Mouse (Mus musculus): ENCODE data around the gene Ebpl. TPM values are rescaled to one million over a fixed set of nuclear protein-coding genes. Genes with fewer than 3 reads are reported as not detected.

Ebpl gene
- polyA plus RNA-seq, 1 experiment from 2014 or later: 9.7 TPM

- no peaks in the 10 kb centered on the region for H3K36me3 ChIP-seq (replicated peaks; ENCODE audit: control insufficient read depth, insufficient read depth, low read depth, low read length)
- no peak overlapping the region for H3K27ac ChIP-seq (replicated peaks; ENCODE audit: low read depth, low read length)
- H3K9ac ChIP-seq (replicated peaks; ENCODE audit: low read length): no peak overlapping the region
- H3K4me1 ChIP-seq (ENCODE audit: control insufficient read depth, insufficient read depth, low read length): no peaks in the 10 kb centered on the region
- 81% methylated on average over 3 of the region's 3 CpGs for WGBS
- no peak overlapping the region for H3K4me2 ChIP-seq (ENCODE audit: low read depth, low read length)
- DNase-seq (ENCODE audit: low spot score): no peak
- no peak overlapping the region for H3K4me3 ChIP-seq (ENCODE audit: low read depth, low read length)
- no peak for ATAC-seq (replicated peaks; ENCODE audit: insufficient number of reproducible peaks, low FRiP score, low TSS enrichment, low read depth)
- no peaks in the 10 kb centered on the region for H3K27me3 ChIP-seq (ENCODE audit: control insufficient read depth, insufficient read depth, low read length)
- H3K9me3 ChIP-seq (replicated peaks; ENCODE audit: control insufficient read depth, low read length): no peaks in the 10 kb centered on the region
These were observed 4.4 kb upstream of the Ebpl start for GRCm38 (mm10) chr14:61364656-61365055.

- 93% methylated on average over 2 of the region's 2 CpGs for WGBS
- Histone ChIP-seq H3K9ac (replicated peaks; ENCODE audit: low read length) (no peak overlapping the region), H3K27me3 (ENCODE audit: control insufficient read depth, insufficient read depth, low read length) (no peaks in the 10 kb centered on the region), H3K36me3 (replicated peaks; ENCODE audit: control insufficient read depth, insufficient read depth, low read depth, low read length) (no peaks in the 10 kb centered on the region), H3K9me3 (replicated peaks; ENCODE audit: control insufficient read depth, low read length) (no peaks in the 10 kb centered on the region), H3K4me2 (ENCODE audit: low read depth, low read length) (no peak overlapping the region), H3K4me3 (ENCODE audit: low read depth, low read length) (no peak overlapping the region), H3K27ac (replicated peaks; ENCODE audit: low read depth, low read length) (no peak overlapping the region), H3K4me1 (ENCODE audit: control insufficient read depth, insufficient read depth, low read length) (no peaks in the 10 kb centered on the region)
- DNase-seq (ENCODE audit: low spot score): no peak
- no peak for ATAC-seq (replicated peaks; ENCODE audit: insufficient number of reproducible peaks, low FRiP score, low TSS enrichment, low read depth)
These were observed 3.5 kb upstream of the Ebpl start for GRCm38 (mm10) chr14:61363734-61364133.

GRCm38 (mm10) chr14:61362268-61362667, 2.0 kb upstream of the Ebpl start:
- 96% methylated on average over 2 of the region's 2 CpGs for WGBS
- H3K4me3 ChIP-seq (ENCODE audit: low read depth, low read length): no peak overlapping the region

GRCm38 (mm10) chr14:61360981-61361511, 807 bp upstream of the Ebpl start:
- H3K9ac ChIP-seq (replicated peaks; ENCODE audit: low read length): no peak overlapping the region; the same call in 1 of the 2 replicates
- H3K27me3 ChIP-seq (ENCODE audit: control insufficient read depth, insufficient read depth, low read length): no peaks in the 10 kb centered on the region
- H3K4me1 ChIP-seq (ENCODE audit: control insufficient read depth, insufficient read depth, low read length): no peaks in the 10 kb centered on the region
- DNase-seq (ENCODE audit: low spot score): no peak
- peak overlapping the region; percentile 41; the same call in 1 of the 2 replicates for H3K4me2 ChIP-seq (ENCODE audit: low read depth, low read length)
- no peak for ATAC-seq (replicated peaks; ENCODE audit: insufficient number of reproducible peaks, low FRiP score, low TSS enrichment, low read depth)
- H3K4me3 ChIP-seq (ENCODE audit: low read depth, low read length): no peak overlapping the region
- 68% methylated on average over 3 of the region's 3 CpGs for WGBS
- no peaks in the 10 kb centered on the region for H3K36me3 ChIP-seq (replicated peaks; ENCODE audit: control insufficient read depth, insufficient read depth, low read depth, low read length)
- H3K9me3 ChIP-seq (replicated peaks; ENCODE audit: control insufficient read depth, low read length): no peaks in the 10 kb centered on the region
- no peak overlapping the region for H3K27ac ChIP-seq (replicated peaks; ENCODE audit: low read depth, low read length)

More at GRCm38 (mm10) chr14:61362268-61362667, 2.0 kb upstream of the Ebpl start:
- Histone ChIP-seq H3K9me3 (replicated peaks; ENCODE audit: control insufficient read depth, low read length) (no peaks in the 10 kb centered on the region), H3K36me3 (replicated peaks; ENCODE audit: control insufficient read depth, insufficient read depth, low read depth, low read length) (no peaks in the 10 kb centered on the region), H3K4me1 (ENCODE audit: control insufficient read depth, insufficient read depth, low read length) (no peaks in the 10 kb centered on the region), H3K4me2 (ENCODE audit: low read depth, low read length) (no peak overlapping the region), H3K9ac (replicated peaks; ENCODE audit: low read length) (no peak overlapping the region), H3K27ac (replicated peaks; ENCODE audit: low read depth, low read length) (no peak overlapping the region), H3K27me3 (ENCODE audit: control insufficient read depth, insufficient read depth, low read length) (no peaks in the 10 kb centered on the region)
- DNase-seq (ENCODE audit: low spot score) (no peak), ATAC-seq (replicated peaks; ENCODE audit: insufficient number of reproducible peaks, low FRiP score, low TSS enrichment, low read depth) (no peak)

- Histone ChIP-seq H3K4me3 (ENCODE audit: low read depth, low read length) (no peak overlapping the region), H3K4me2 (ENCODE audit: low read depth, low read length) (no peak overlapping the region), H3K27ac (replicated peaks; ENCODE audit: low read depth, low read length) (no peak overlapping the region), H3K36me3 (replicated peaks; ENCODE audit: control insufficient read depth, insufficient read depth, low read depth, low read length) (no peaks in the 10 kb centered on the region), H3K9me3 (replicated peaks; ENCODE audit: control insufficient read depth, low read length) (no peaks in the 10 kb centered on the region), H3K27me3 (ENCODE audit: control insufficient read depth, insufficient read depth, low read length) (no peaks in the 10 kb centered on the region), H3K4me1 (ENCODE audit: control insufficient read depth, insufficient read depth, low read length) (no peaks in the 10 kb centered on the region), H3K9ac (replicated peaks; ENCODE audit: low read length) (no peak overlapping the region)
- no peak for ATAC-seq (replicated peaks; ENCODE audit: insufficient number of reproducible peaks, low FRiP score, low TSS enrichment, low read depth)
- 80% methylated on average over 10 of the region's 10 CpGs for WGBS
- DNase-seq (ENCODE audit: low spot score): peak; percentile 29
These were observed 5.7 kb downstream of the Ebpl start for GRCm38 (mm10) chr14:61354251-61355235.

- Histone ChIP-seq H3K9ac (replicated peaks; ENCODE audit: low read length) (no peak overlapping the region), H3K4me2 (ENCODE audit: low read depth, low read length) (no peak overlapping the region), H3K27me3 (ENCODE audit: control insufficient read depth, insufficient read depth, low read length) (no peaks in the 10 kb centered on the region), H3K9me3 (replicated peaks; ENCODE audit: control insufficient read depth, low read length) (no peaks in the 10 kb centered on the region), H3K4me3 (ENCODE audit: low read depth, low read length) (no peak overlapping the region), H3K27ac (replicated peaks; ENCODE audit: low read depth, low read length) (no peak overlapping the region), H3K36me3 (replicated peaks; ENCODE audit: control insufficient read depth, insufficient read depth, low read depth, low read length) (no peaks in the 10 kb centered on the region), H3K4me1 (ENCODE audit: control insufficient read depth, insufficient read depth, low read length) (no peaks in the 10 kb centered on the region)
- DNase-seq (ENCODE audit: low spot score) (no peak), ATAC-seq (replicated peaks; ENCODE audit: insufficient number of reproducible peaks, low FRiP score, low TSS enrichment, low read depth) (no peak)
- 68% methylated on average over 6 of the region's 6 CpGs for WGBS
These were observed 9.4 kb downstream of the Ebpl start for GRCm38 (mm10) chr14:61350808-61351207.

GRCm38 (mm10) chr14:61349876-61350275, 10.4 kb downstream of the Ebpl start:
- H3K36me3 ChIP-seq (replicated peaks; ENCODE audit: control insufficient read depth, insufficient read depth, low read depth, low read length): no peaks in the 10 kb centered on the region
- 91% methylated on average over 4 of the region's 4 CpGs for WGBS
- H3K27me3 ChIP-seq (ENCODE audit: control insufficient read depth, insufficient read depth, low read length): no peaks in the 10 kb centered on the region
- no peaks in the 10 kb centered on the region for H3K4me1 ChIP-seq (ENCODE audit: control insufficient read depth, insufficient read depth, low read length)
- H3K9ac ChIP-seq (replicated peaks; ENCODE audit: low read length): no peak overlapping the region
- H3K4me3 ChIP-seq (ENCODE audit: low read depth, low read length): no peak overlapping the region
- H3K4me2 ChIP-seq (ENCODE audit: low read depth, low read length): no peak overlapping the region
- DNase-seq (ENCODE audit: low spot score): no peak
- no peak overlapping the region for H3K27ac ChIP-seq (replicated peaks; ENCODE audit: low read depth, low read length)
- ATAC-seq (replicated peaks; ENCODE audit: insufficient number of reproducible peaks, low FRiP score, low TSS enrichment, low read depth): no peak
- H3K9me3 ChIP-seq (replicated peaks; ENCODE audit: control insufficient read depth, low read length): no peaks in the 10 kb centered on the region

Data from embryonic facial prominence, embryonic 11.5 days (tissue).